Mouse (Mus musculus) erythroblast, adult 5-6 weeks (primary cell): Measurements from ENCODE around the gene Btd. TPM values are rescaled to one million over a fixed set of nuclear protein-coding genes. Genes with fewer than 3 reads are reported as not detected.
A peak's percentile ranks its signal among the peaks of the same experiment; 100 is the strongest.

ENCODE experiments used
- ATAC-seq: replicated peaks from 2 replicates; pipeline ENCODE4 v1.8.0; 2016; ENCODE audit warnings: moderate number of reproducible peaks, mild to moderate bottlenecking, moderate TSS enrichment, inconsistent platforms; ENCODE audit not compliant: poor library complexity, low FRiP score, severe bottlenecking
- total RNA-seq, 2 experiments: library from RNA; stranded (forward) in 1 of 2; stranded (reverse) in 1 of 2; fragments of 150-400 nt in 1 of 2; fragments of 200-764, 138-1000 nt in 1 of 2; gene quantifications; 2 replicates each; pipeline versions ENCODE4 v1.2.3 to v1.2.4; 2015 to 2017; ENCODE audit warnings: low replicate concordance in 2 of 2

Btd gene
- total RNA-seq, 2 experiments from 2014 or later, result 5.3 to 18.3 TPM

DNA sequence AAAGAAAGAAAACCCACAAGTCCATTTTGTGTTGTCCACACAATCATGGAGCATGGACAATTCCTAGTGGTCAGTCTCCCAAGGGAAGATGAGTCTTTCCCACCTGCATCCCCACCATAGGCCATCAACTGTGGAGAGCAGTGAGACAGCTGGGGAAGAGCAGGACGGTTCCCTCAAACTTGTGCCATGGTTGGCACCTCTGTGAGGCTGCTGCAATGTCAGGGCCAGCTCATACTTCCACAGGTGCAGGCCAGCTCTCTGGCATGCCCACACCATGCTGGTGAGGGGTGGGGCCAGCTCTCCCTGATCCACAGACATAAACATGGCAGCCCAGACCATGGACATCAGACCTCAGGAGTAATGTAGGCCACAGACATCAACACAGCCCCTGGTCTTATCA, 45.4 kb downstream of the Btd start:
- no peak for ATAC-seq

DNA sequence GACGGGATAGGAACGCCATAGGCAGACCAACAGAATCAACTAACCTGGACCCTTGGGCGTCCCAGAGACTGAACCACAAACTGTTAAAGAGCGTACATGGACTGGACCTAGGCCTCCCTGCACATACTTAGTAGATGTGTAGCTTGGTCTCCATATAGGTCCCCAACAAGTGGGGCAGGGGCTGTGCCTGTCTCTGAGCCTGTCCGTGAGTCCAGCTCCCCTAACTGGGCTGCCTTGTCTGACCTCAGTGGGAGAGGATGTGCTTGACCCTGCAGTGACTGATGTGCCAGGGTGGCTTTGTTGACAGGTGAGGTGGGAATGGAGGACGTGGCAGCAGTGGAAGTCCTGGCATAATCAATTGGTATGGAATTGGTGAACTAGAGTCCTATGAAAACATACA, 51.7 kb downstream of the Btd start:
- no peak for ATAC-seq

DNA sequence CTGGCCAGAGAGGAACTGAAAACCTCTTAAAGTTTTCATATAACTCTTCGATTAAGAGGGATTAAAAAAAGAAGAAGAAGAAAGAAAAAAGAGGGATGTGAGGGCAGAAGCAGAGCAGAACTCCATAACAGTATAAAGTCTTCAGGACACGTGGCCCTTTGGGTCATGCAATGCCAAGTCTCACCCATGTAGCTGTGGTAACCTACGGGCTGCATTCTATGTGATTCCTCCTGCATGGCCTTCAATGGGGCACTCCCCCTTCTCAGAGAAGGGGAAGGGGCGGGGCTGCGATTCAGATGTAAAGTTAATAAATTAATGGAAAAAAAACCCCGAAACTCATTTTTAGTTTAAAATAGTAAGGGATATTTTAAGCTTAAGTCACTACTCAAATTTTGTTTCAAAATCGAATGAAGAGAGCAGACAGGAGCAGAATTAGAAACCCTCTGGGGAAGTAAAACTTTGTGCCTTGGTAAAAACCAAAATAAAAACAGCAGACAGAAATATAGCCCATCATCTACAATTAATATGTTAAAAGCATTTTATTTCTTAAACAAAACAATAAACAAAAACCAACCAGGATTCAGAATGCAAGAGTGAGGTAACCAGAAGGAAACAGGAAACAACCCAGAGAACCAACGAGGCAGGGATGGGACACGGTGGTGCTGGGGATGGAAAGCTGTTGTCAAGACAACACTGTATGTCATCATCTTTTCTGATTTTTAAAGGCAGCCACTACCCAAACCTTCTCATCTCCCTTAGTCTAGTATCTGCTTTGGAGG, 55.6 kb downstream of the Btd start:
- no peak for ATAC-seq

DNA sequence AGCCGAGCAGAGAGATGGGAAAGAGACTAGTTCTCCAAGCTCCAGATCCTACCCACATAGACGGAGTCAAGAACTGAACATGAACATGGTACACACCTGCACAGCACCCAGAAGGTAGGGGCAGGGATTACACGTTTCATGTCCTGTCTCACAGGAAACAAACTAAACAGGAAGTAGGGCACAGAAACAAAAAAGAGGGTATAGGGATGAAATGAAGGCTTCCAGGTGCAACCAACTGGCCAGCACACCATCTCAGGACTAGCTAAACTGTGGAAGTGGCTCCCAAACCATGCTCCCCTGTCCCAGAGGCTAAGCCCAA, 56.1 kb downstream of the Btd start:
- ATAC-seq, result no peak

DNA sequence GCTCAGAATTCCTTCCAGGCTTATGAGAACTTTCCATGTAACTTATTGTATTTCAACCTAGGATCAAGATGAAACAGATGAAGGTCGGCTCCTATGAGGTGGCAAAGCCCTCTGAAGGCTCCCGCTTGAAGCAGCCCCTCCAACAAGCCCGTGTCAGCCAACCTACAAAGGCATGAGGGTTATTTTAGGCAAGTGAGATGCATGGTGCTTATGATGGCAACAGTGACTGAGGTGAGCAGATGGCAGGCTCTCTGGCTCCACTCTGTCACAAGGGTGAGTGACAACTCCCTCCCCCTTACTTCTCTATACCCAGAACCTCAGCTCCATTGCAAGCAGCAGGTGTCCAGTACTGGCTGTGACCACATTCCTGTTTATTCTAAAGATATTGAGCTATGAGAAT, 56.5 kb downstream of the Btd start:
- ATAC-seq, result no peak

DNA sequence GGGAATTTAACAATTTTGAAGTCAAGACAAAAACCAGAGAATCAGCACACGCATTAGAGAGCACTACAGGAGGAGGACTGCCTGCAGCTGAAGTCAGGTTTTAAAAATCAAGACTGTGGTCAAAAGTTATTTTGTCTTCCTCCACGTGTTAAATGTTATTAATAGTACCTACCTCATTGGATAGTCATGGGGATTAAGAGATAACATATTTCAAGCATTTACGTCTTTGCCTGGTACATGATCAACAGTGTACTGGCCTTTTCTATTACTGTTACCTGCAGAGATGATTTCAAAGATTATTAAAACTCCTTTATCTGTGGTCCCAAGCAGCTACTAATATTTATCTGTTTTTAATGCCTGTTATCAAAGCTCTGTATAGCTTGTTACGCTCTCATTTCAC, 56.9 kb downstream of the Btd start:
- ATAC-seq, result no peak

DNA sequence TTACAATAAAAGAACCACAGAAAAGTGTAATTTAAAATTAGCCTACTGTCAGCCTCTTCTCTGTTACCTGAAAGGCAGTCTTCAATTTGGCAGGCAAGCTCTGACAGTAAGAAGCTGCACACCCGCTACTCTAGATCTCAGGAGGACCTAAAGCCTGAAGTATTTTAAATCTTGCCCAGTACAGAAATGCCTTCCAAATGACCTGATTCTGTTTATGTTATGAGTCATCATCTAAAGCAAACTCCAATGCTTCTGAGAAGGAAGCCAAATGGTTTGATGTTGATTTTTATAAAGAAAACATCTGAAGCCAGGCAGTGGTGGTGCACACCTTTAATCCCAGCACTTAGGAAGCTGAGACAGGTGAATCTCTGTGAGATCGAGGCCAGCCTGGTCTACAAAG, 59.5 kb downstream of the Btd start:
- no peak for ATAC-seq

DNA sequence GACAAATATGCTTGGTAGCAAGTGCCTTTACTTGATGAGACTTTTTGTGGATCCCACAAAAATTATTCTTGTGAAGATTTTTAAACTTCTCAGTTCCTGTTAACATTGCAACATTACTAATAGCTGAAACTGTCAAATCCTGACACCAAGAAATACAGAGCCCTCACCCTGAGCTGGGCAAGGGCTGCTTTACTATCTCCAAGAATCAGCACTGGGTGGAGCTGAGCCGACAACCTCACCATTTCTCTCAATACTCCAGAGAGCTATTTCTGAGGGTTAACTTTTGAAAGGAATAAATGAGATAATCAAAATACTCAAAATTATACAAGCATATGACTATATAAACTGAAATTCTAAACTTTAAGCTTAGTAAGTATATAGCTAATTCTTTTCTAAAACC, 68.5 kb downstream of the Btd start:
- ATAC-seq, result 0 out of 2 replicates have a peak, but pooled peaks have one; percentile 60

DNA sequence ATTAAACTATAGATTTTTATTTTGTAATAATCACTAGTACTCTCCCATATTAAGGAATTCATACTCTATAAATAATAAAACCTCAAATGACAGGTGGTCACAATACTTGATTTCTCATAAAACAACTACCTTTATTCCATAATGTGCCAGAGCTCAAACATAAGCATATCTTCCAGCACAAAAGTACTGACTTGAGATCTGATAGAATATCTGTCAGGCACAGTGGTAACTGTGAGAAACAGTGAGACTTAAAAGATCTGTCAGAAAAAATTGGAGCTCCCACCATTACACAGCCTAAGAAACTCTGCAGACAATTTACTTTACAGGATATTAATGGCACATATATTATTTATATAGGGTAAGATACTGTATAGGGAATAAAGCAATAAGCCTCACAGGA, 74.8 kb downstream of the Btd start:
- no peak for ATAC-seq

DNA sequence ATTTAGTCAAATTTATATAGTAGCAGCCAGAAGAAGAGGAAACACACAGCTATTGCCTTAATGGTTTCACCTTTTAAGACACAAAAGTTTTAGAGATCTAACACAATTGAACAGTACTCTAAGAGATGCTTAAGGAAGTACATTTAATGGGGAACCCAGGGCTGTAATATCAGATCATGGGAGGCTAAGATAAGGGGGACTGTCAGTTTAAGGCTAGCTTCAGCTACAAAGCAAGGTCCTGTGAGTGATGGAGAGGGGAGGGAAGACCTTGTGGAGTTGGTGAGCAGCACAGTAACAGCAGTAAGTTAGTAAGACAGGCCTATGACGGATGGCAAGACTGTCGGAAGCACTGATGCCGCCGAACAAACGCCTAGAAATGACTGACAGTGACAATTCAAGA, 76.5 kb downstream of the Btd start:
- no peak for ATAC-seq

Other genes starting within 250 kb of the Btd start
- 8.5 and 15.3 TPM in 2 replicates for gene Sh3bp5, start 204.9 kb upstream of the Btd start, total RNA-seq (2015; ENCODE audit: low replicate concordance)
- gene Sh3bp5, start 204.9 kb upstream of the Btd start, total RNA-seq (2017; ENCODE audit: low replicate concordance), result 8.1 and 11.1 TPM in 2 replicates
- 10.4 and 13.0 TPM in 2 replicates for gene Eaf1, start 146.6 kb upstream of the Btd start, total RNA-seq (2015; ENCODE audit: low replicate concordance)
- gene Eaf1, start 146.6 kb upstream of the Btd start, total RNA-seq (2017; ENCODE audit: low replicate concordance), result 8.2 and 12.0 TPM in 2 replicates
- gene Mettl6, start 146.0 kb upstream of the Btd start, total RNA-seq (2015; ENCODE audit: low replicate concordance), result 10.2 and 13.8 TPM in 2 replicates
- gene Mettl6, start 146.0 kb upstream of the Btd start, total RNA-seq (2017; ENCODE audit: low replicate concordance), result 24.1 and 33.0 TPM in 2 replicates
- not detected in 2 replicates for gene Colq, start 49.7 kb upstream of the Btd start, total RNA-seq (2015; ENCODE audit: low replicate concordance)
- gene Colq, start 49.7 kb upstream of the Btd start, total RNA-seq (2017; ENCODE audit: low replicate concordance), result 0.42 TPM in 1 of 2 replicates, not detected in the other
- gene Gm49387, start 150 bp upstream of the Btd start, total RNA-seq (2015; ENCODE audit: low replicate concordance), result 2.7 TPM in 1 of 2 replicates, not detected in the other
- not detected in 2 replicates for gene Gm49387, start 150 bp upstream of the Btd start, total RNA-seq (2017; ENCODE audit: low replicate concordance)
- 0.58 and 11.5 TPM in 2 replicates for gene Hacl1, start 258 bp downstream of the Btd start, total RNA-seq (2015; ENCODE audit: low replicate concordance)
- gene Hacl1, start 258 bp downstream of the Btd start, total RNA-seq (2017; ENCODE audit: low replicate concordance), result 11.2 and 18.7 TPM in 2 replicates
- 79.4 and 80.5 TPM in 2 replicates for gene Ankrd28, start 189.6 kb downstream of the Btd start, total RNA-seq (2015; ENCODE audit: low replicate concordance)
- gene Ankrd28, start 189.6 kb downstream of the Btd start, total RNA-seq (2017; ENCODE audit: low replicate concordance), result 147 and 157 TPM in 2 replicates